Mouse (Mus musculus) NIH3T3 (cell line): ENCODE measurements around the gene 2010300C02Rik.
A peak's percentile ranks its signal among the peaks of the same experiment; 100 is the strongest.
"Not testable (repeated sequence)": the region's sequence is repeated elsewhere in the genome, so short reads cannot be mapped to it uniquely, and the experiment has no call there.

Experiments used
- DNase-seq: peaks from one replicate; pipeline ENCODE4 v3.0.0-alpha.2; 2012; ENCODE audit warnings: low read depth

Gene 2010300C02Rik

DNA sequence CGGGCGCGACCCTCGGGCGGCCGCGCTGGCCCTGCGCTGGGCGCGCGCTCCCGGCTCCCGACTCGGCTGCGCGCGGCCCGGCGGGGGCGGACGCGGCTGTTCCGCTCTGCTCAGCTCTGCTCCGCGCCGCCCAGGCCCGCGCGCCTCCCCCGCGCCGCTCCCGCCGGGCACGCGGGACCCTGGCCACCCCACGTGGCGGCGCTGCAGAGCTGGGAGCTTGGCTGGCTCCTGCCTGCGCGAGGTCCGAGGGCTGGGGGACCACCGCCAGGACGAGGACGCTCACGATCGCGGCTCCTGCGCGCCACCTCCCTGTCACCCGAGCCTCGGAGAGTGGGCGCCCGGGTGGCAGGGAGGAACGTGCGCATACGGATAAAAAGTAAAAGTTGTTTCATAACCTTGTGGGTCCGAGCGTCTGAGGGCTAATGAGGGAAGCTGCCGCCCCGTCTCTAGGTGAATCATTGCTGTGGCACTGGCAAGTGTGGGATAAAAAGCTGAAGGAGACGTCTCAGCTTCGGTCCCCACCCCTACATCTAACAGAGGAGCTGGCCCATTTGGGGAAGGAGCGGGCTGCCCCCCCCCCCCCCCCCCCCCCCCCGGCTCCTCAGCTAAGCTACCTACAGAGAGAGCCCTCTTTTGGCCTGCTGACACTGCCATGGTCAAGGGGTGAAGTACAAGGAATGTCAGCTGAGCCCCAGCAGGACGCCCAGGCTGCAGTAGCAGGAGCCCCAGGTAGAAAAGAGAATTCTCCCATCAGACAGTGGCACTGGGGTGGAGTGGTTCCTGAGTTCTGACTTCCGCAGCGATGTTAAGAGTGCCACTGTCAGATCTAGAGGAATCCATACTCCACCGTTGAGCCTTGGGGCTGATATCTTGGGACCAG is at the start of gene 2010300C02Rik:
2010300C02Rik (minus strand) TSS at position 325 of the 880 bp plus-strand sequence.
- no peak for DNase-seq

DNA sequence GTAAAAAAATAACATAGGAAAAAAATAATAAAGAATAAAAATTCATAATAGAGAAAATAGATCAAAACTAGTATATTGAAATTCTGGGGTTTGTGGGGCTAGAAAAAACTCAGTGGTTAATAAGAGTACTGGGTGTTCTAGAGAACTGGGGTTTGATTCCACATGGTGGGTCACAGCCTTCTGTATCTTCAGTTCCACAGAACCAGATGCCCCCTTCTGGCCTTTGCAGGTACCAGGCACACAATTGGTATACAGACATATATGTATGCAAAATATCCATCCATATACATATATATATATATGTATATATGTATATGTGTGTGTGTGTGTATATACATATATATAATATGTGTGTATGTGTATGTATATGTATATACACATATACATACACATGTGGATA is 39.5 kb upstream of the 2010300C02Rik start:
- DNase-seq = peak; percentile 5

DNA sequence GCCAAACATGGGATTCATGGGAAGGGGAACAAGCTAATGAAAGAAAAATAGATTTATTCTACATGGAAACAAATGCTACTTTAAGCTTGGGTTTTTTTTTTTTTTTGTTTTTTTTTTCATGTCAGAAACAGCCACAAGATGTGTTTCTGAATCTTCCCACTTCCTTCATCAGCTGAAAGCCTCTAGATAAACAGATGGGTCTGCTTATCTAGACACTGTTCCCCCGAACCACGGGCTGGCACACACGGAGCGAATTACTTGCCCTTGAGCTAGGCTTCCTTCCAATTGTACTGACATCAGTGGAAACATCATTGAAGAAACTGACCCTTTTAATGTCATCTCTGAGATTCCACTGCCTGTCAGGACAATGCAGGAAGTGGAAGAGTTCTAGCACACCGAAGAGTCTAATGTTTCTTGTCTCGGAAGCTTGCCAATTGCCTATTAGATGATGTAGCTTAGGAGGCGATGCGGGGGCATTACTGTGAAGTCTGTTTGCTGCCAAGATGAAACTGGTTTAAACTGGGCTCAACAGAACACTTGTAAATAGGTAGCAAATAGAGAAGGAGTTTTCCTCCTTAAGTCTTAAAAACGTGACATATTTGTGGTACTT is 24.9 kb upstream of the 2010300C02Rik start:
- DNase-seq = no peak

DNA sequence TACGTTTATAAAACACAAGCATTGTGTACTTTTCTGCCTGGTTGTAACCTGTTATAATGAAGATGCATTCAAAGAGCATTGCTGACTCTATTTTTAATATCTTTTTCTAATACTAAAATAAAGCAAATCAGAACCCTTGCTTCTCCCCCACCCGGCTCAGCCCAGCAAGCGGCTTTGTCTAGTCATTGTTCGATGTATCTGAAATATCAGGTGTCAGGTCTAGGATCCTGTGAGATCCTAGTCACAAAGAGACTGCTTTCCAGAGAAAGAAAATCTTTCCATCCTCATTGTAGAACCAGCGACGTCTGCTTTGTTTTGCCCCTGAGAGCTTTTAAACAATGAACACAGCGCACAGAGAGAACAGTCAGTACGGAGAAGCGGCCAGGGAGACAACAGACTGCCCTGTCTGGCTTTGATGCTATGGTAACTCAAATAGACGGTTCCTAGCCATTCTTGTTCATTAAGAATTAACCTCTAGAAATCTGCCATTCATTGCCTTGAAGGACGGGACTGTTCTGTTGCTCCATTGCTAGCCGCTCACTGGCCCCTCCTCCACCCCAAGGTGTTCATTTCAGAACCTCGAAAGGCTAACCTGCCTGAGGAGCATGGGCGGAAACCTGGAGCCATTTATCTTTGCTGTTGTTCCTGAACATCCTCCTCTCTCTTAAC is 22.9 kb upstream of the 2010300C02Rik start:
- no peak for DNase-seq

DNA sequence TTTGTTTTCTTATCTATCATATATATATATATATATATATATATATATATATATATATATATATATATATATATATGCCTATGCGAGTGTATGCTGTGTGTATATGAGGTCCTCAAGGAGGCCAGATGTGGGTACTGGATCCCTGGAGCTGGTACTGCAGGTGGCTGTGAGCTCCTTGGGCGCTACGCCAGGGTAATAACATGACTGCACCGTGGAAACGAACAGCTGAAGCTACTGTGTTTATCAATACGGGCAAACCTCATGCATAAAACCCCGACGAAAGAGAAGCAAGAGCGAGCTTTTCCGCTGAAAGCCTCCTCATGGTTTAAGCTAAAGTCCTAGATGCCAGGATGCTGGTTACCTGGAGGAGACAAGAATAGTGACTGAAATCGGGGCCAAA is 22.2 kb upstream of the 2010300C02Rik start:
- no peak for DNase-seq

DNA sequence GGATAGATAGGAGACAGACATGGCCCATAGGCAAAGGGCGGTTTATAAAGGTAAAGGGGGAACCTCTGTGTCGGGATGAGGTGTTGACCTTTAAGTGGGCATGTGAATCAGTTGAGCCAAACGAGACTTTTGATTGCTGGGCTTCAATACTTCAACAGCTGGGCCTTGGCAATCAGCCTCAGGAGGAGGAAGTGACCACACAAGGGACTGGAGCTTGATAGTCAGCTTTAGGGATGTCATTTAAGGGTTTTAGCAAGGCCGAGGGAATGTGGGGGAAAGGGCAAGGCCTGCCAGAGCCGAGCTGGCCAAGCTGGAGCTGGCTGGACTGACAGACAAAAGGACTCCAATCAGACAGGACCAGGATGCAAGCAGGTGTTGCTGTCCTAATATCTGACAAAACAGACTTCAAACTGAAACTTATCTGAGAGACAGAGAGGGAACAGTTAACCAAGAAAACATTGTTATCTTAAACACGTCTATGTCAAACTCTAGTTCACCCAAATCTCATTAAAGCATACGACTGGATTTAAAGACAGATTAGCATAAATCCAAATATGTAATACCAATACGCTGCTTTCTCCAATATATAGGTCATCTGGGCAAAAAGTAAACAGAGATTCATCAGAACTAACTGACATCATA is 20.4 kb upstream of the 2010300C02Rik start:
- DNase-seq = no peak

DNA sequence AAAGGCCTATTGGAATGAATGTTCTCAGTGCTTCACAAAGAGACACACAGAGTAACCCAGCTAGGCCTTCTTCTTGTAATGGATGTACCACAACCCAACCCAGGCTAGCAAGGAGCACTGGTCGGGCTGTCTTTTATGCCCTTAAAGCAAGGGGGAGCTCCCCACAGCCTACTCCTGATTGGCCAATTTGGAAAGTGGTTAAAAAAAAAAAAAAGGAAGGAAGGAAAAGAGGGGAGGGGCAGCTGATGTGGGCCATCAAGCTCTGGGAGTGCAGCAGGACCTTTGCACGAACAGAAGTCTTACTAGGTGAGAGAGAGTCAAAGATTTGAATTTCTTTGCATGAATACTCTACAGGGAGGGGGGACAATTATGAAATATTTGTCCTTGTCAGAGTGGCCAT is 19.0 kb upstream of the 2010300C02Rik start:
- no peak for DNase-seq

DNA sequence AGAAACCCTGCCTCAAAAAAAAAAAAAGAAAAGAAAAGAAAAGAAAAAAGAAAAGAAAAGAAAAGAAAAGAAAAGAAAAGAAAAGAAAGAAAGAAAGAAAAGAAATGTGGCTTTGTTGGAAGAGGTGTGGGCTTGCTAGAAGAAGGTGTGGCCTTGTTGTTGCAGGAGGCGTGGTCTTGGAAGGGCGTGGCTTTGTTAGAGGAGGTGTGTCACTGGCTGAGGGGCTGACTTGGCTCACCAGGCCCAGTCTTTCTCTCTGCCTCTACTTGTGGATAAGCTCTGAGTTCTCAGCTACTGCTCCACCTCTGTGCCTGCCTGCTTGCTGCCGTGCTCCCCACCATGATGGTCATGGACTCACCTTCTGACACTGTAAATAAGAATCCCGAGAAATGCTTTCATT is 17.2 kb upstream of the 2010300C02Rik start:
- peak; percentile 37 for DNase-seq

DNA sequence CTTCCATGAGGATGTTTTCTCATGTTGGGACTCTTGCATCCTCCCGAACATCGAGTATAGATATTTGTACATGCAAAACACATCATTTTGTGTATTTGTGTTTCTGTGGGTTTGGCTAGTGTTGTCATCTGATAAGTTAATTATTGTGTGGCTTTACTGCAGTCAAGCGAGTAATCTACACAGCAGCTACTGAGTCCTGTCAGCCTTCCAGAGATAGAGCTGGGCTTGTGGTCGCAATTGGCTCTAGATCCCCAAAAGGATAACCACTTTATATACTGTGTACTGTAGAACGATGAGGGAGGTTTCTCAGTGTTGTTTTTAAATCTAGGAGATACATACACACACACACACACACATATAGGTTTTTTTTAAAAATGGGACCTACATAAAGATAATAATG is 16.0 kb upstream of the 2010300C02Rik start:
- DNase-seq = no peak

DNA sequence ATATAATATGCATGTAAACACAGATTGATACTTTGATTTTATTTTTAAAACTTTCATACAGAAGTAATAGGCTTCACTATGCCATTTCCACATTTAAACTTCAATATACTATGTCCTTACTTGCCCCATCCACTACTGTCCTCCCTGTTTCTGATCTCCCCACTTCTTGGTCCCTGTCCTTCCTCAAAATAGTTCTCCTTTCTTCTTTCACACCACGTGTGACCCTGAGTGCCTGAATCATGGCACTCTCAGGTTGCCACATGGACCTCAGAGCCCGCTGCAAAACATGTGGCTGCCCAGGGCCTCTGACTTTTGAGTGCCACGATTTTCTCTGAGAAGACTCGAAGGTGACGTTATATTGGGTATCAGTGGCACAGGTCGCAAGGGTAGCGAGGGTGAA is 15.0 kb upstream of the 2010300C02Rik start:
- DNase-seq = no peak

DNA sequence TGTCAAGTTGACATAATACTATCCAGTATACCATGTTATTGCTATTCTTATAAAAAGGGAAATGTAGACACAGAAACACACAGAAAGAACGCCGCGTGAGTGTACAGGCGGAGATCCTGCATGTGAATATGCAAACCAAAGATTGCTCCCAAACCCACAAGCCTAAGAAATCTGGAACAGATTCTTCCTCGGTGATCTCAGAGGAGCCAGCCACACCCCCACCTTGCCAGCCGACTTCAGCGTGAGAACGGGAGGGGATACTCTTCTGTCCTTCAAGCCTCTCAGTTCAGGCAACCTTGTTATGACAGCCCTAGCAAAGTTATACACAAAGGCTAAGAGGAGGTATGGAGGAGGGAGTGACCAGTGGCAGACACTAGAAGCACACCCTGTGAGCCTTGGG is 9.5 kb upstream of the 2010300C02Rik start:
- DNase-seq = no peak

DNA sequence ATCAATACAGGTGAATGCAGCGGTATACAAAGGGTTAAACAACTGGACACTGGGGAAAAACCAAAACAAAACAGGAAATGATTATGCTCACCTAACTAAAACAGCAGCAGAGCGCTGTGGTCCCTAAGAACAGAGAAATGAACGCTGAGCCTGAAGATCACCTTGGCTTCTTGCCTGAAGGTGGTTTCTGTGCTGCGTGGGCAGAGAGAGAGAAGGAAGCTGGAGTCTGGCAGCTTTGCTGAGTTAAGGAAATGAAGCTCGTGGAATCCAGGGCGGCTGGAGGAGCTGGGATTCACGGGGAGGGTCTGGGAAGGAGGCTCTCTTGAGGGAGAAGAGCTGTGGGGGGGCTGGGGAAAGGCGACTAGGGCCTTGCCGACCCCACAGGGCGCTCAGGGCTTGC is 8.2 kb upstream of the 2010300C02Rik start:
- DNase-seq = no peak

DNA sequence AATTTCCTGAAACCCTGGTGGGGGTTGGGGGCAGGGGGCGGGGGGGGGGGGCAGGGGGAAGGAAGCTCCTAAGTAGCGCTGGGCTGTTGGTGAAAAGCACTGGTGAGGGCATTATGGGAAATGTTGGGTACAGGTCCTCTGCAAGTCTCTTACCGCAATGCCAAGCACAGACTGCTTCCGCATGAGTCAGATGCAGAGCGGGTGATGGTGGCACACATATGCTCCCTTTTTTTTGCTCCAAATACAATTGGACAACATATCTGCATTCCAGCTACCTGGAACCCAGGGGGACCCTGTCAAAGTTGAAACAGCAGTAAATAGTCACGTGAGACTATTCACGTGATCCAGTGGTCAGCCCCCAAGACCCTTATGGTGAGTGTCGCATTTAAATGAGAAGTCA is 7.3 kb upstream of the 2010300C02Rik start:
- DNase-seq = no peak

DNA sequence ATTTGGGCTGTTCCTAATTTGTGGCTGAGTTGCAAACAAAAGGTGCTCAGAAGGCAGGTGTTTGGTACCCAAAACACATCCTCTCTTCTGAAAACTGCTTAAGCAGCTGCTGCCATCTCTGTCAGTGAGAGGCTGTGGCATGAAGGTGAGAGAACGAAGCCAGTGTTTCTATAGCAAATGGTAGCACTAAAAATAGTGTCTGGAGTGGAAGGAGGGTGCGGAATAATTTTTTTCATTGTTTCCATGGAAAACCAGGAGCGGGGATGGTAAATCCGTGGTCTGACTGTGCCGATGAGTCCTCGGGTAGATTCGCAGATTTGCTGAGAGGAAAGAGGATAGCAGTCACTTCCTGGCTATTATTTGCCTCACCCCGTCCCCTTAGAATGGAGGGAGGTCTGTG is 6.5 kb upstream of the 2010300C02Rik start:
- DNase-seq = no peak

DNA sequence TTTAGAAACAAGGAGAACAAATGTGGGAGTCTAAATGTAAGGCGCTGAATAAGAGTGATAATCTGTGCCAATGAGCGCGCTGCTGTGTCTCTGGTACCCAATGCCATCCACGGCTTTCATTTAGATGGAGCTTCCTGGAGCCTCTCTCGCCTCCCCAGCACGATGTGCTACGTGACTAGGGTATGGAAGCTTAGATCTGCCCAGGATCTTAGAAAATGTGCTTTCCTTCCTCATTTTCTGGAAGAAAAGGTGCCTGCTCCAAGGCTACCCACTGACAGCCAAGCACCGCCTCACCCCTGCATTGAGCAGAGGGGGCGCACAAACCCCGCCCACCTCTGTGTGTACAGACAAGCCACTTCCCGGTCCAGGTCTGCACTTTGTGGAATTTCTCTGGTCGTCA is 6.0 kb upstream of the 2010300C02Rik start:
- DNase-seq = no peak

DNA sequence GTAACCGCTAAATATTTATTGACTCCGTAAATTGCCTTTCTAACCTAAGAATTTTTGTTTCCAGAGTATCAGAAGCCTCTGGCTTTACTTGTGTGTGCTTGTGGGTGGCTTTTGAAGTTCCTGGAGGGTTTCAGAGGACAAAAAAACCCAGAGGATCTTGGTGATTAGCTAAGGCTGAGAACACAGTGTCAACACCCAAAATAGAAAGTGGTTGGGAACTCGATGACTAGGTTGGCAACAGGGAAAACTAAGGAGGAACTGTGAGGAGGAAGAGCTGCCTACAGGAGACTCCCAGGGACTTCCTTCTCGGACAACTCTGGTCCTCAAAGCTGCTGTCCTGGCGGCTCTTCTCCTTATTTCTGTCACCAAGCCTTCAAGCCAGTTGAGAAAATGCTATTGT is 1.2 kb upstream of the 2010300C02Rik start:
- no peak for DNase-seq

DNA sequence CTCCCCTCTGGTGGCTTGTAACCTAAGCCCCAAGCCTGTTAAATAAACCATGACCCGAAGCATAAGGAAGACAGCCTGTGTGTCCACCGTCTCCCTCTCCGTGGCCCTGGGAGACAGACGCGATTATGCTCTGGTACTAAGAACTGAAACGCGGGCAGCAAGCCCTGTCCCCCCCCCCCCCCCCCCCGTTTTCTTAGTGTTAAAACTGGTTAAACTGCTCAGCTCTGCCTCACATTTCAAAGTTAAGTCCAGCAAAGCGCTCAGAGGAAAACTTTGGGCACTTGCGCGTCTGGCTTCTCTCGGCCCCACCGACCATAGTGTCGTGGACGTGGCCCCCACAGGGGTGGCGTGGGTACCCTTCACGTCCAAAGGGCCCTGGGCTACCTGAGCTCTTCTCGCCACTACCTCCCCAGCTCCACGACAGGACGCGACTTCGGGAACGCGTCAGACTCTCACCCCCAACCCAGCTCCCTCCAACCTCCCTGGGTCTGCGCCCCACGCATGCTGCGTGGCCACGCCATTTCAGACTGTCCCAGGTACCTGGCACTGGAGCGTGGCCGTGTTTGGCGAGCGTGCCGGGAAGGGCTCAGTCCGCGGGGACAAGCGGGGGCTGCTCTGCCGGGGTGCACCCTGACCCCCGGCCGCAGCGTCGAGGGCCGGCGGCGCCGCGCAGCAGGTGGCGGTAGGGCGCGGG is 708 bp downstream of the 2010300C02Rik start:
- no peak for DNase-seq

DNA sequence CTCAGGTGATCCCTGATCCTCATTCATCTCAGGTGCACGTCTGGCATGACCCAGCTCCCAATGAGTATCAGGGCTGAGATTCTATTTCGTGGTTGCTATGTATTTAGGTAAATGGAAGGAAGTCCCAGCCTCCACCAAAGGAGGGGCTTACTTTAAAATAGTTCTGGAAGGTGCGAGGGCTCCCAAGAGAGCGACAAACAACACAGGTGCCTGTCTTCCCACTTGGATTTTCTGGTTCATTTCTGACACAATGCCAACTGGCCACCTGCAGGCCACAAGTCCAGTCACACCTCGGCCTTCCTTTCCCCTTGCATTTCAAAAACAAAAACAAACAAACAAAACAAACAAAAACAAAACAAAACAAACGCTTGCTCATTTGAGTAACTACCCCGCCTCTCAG is 1.4 kb downstream of the 2010300C02Rik start:
- no peak for DNase-seq

DNA sequence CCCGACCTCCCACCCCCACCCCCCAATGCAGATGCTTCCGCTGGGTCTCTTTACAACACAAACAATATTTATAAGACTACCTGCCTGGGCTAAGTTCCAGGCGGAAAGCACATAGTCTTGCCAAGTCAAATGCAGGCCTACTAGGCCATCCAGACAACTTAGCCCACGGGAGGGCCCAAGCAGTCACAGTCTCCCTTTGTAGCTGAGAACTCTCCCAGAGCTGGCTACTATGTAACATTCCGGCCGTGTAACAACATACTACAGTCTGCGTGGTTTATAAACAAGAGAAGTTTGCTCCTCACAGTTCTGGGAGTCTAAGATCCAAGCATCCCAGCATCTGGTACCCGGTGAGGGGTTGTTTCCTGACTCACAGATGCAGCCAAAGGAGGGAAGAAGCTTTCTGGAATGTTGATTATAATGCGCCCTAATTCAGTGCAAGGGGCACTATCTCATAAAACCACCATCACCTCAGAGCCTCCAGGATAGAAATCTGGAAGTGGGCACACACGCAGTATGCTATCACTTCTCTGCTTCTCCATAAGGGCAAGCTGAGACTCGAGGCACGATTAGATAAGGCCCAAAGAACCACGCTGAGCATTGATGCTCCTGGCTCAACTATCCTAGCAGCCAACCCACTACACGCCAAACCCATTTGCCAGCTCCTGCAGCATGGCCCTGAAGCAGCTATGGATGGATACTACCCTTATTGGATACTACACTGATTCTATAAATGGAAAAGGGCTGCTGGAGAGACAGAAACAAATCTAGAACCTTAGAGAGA is 2.3 kb downstream of the 2010300C02Rik start:
- no peak for DNase-seq

DNA sequence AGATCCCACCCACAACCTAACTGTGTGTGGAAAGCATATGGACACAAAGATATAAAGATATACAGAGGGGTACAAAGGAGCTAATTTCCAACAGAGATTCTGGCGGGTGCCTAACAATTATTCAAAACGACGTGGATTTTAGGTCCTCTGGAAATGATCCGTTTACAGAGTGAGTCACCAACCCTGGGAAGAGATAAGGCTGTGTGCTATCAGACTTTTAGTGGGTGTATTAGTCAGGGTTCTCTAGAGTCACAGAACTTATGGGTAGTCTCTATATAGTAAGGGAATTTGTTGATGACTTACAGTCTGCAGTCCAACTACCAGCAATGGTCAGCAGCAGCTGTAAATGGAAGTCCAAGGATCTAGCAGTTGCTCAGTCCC is 7.5 kb downstream of the 2010300C02Rik start:
- DNase-seq = not testable (repeated sequence)
